Mouse (Mus musculus) lung, postnatal 25 days (tissue): ENCODE data around the gene Tmem160.
A peak's percentile ranks its signal among the peaks of the same experiment; 100 is the strongest.

Source experiments
- DNase-seq: peaks from one replicate; pipeline ENCODE4 v3.0.0; 2022; ENCODE audit warnings: low spot score

The Tmem160 gene

GRCm38 (mm10) chr7:16441241-16441640 is 11.3 kb upstream of the Tmem160 start:
- peak; percentile 20 for DNase-seq

- DNase-seq, result no peak
These were observed 923 bp upstream of the Tmem160 start for GRCm38 (mm10) chr7:16451656-16452055.

GRCm38 (mm10) chr7:16453118-16453711 is 636 bp downstream of the Tmem160 start:
- peak; percentile 37 for DNase-seq

GRCm38 (mm10) chr7:16455016-16455415 is 2.4 kb downstream of the Tmem160 start:
- no peak for DNase-seq

GRCm38 (mm10) chr7:16456289-16456688 is 3.7 kb downstream of the Tmem160 start:
- no peak for DNase-seq

GRCm38 (mm10) chr7:16460566-16460965 is 8.0 kb downstream of the Tmem160 start:
- DNase-seq, result no peak

- DNase-seq, result no peak
These were observed 8.6 kb downstream of the Tmem160 start for GRCm38 (mm10) chr7:16461151-16461550.

- no peak for DNase-seq
These were observed 9.1 kb downstream of the Tmem160 start for GRCm38 (mm10) chr7:16461705-16462104.

- peak; percentile 71 for DNase-seq
These were observed 10.6 kb downstream of the Tmem160 start for GRCm38 (mm10) chr7:16463214-16463613.

- DNase-seq, result peak; percentile 74
These were observed 12.6 kb downstream of the Tmem160 start for GRCm38 (mm10) chr7:16465160-16465559.

- DNase-seq, result no peak
These were observed 13.0 kb downstream of the Tmem160 start for GRCm38 (mm10) chr7:16465568-16465967.

- no peak for DNase-seq
These were observed 14.0 kb downstream of the Tmem160 start for GRCm38 (mm10) chr7:16466565-16466964.

- no peak for DNase-seq
These were observed 15.5 kb downstream of the Tmem160 start for GRCm38 (mm10) chr7:16468115-16468514.

- no peak for DNase-seq
These were observed 19.0 kb downstream of the Tmem160 start for GRCm38 (mm10) chr7:16471549-16471948.

GRCm38 (mm10) chr7:16472116-16472709 is 19.6 kb downstream of the Tmem160 start:
- no peak for DNase-seq

- DNase-seq, result no peak
These were observed 21.3 kb downstream of the Tmem160 start for GRCm38 (mm10) chr7:16473847-16474246.

- DNase-seq, result no peak
These were observed 21.9 kb downstream of the Tmem160 start for GRCm38 (mm10) chr7:16474445-16474844.

GRCm38 (mm10) chr7:16475321-16475720 is 22.7 kb downstream of the Tmem160 start:
- no peak for DNase-seq

GRCm38 (mm10) chr7:16475764-16476599 is 23.4 kb downstream of the Tmem160 start:
- no peak for DNase-seq

GRCm38 (mm10) chr7:16476600-16476989 is 24.0 kb downstream of the Tmem160 start:
- no peak for DNase-seq

- no peak for DNase-seq
These were observed 25.0 kb downstream of the Tmem160 start, which contains the start of gene Npas1 for GRCm38 (mm10) chr7:16477628-16478027. TSS of gene Npas1 (minus strand) at chr7:16477728.

GRCm38 (mm10) chr7:16488816-16489215 is 36.2 kb downstream of the Tmem160 start:
- no peak for DNase-seq

- DNase-seq, result no peak
These were observed 37.4 kb downstream of the Tmem160 start for GRCm38 (mm10) chr7:16489948-16490347.
